ENCODE assay signal across 8 mouse cellular contexts in genomic region chr9:32697291-32698110, GRCm38 (mm10).
A peak's percentile ranks its signal among the peaks of the same experiment; 100 is the strongest.
DNase-seq lines count a peak whose midpoint lies in the region; ATAC-seq and TF ChIP-seq lines count a peak whose summit lies in the region.

No protein-coding gene starts in this region.

- H3K36me3 ChIP-seq in lung, embryonic 14.5 days (ENCODE audit: insufficient read depth), result no peaks in the 10 kb centered on the region
- H3K36me3 ChIP-seq in forebrain, embryonic 11.5 days (ENCODE audit: control insufficient read depth, insufficient read depth, low read length), result no peaks in the 10 kb centered on the region
- H3K36me3 ChIP-seq in limb, embryonic 12.5 days, result no peaks in the 10 kb centered on the region
- peaks cover 16% of the 10 kb centered on the region; the same call in 1 of the 2 replicates for H3K36me3 ChIP-seq in splenic B cell, adult 2 months (ENCODE audit: control insufficient read depth, insufficient read depth, low read length, poor library complexity, severe bottlenecking)

- H3K4me3 ChIP-seq in lung, embryonic 14.5 days (ENCODE audit: low read depth, low read length), result peak overlapping the region; percentile 67
- H3K4me3 ChIP-seq in forebrain, embryonic 11.5 days (ENCODE audit: low read depth, low read length), result 0 out of 2 replicates have a peak overlapping the region, but pooled peaks have one; percentile 40
- peak overlapping the region; percentile 68 for H3K4me3 ChIP-seq in limb, embryonic 12.5 days (replicated peaks)

- no peaks in the 10 kb centered on the region for H3K27me3 ChIP-seq in lung, embryonic 14.5 days (ENCODE audit: insufficient read depth, low read length)
- peaks cover 71% of the 10 kb centered on the region for H3K27me3 ChIP-seq in forebrain, embryonic 11.5 days (ENCODE audit: control insufficient read depth, insufficient read depth, low read length)
- no peaks in the 10 kb centered on the region for H3K27me3 ChIP-seq in limb, embryonic 12.5 days
- H3K27me3 ChIP-seq in splenic B cell, adult 2 months (ENCODE audit: control insufficient read depth, insufficient read depth, low read length, poor library complexity, severe bottlenecking), result no peaks in the 10 kb centered on the region

- peak overlapping the region; percentile 77 for H3K9ac ChIP-seq in lung, embryonic 14.5 days
- H3K9ac ChIP-seq in forebrain, embryonic 11.5 days (ENCODE audit: low read length), result no peak overlapping the region
- H3K9ac ChIP-seq in limb, embryonic 12.5 days (replicated peaks), result peak overlapping the region; percentile 80

- no peak for TF ChIP-seq CTCF in lung, embryonic 14.5 days (IDR thresholded peaks at IDR 0.05; ENCODE audit: low read depth)

- peak overlapping the region; percentile 85 for H3K4me2 ChIP-seq in lung, embryonic 14.5 days
- H3K4me2 ChIP-seq in forebrain, embryonic 11.5 days (ENCODE audit: low read depth, low read length, severe bottlenecking), result no peak overlapping the region
- H3K4me2 ChIP-seq in limb, embryonic 12.5 days, result peak overlapping the region; percentile 71

- no peak for ATAC-seq in lung, embryonic 14.5 days (ENCODE audit: insufficient read depth)
- ATAC-seq in forebrain, embryonic 11.5 days (replicated peaks; ENCODE audit: low FRiP score), result no peak
- ATAC-seq in limb, embryonic 12.5 days (ENCODE audit: insufficient number of reproducible peaks, insufficient read depth, low FRiP score, low TSS enrichment, low read depth), result no peak
- ATAC-seq in granulocyte monocyte progenitor cell, adult 5-6 weeks (replicated peaks; ENCODE audit: poor library complexity, severe bottlenecking), result no peak

- no peaks in the 10 kb centered on the region for H3K9me3 ChIP-seq in lung, embryonic 14.5 days (ENCODE audit: low read depth, low read length)
- no peaks in the 10 kb centered on the region for H3K9me3 ChIP-seq in forebrain, embryonic 11.5 days (ENCODE audit: control insufficient read depth, low read length)
- H3K9me3 ChIP-seq in limb, embryonic 12.5 days, result no peaks in the 10 kb centered on the region

- no peak for DNase-seq in lung, embryonic 14.5 days
- no peak for DNase-seq in lung, adult 18-20 months
- DNase-seq in forebrain, embryonic 11.5 days (ENCODE audit: low spot score), result no peak
- peak; percentile 46 for DNase-seq in splenic B cell, adult 2 months (ENCODE audit: low read depth, low spot score)
- no peak for DNase-seq in gastrocnemius, postnatal 4 days (ENCODE audit: low spot score in 2 of 2)
- DNase-seq in frontal cortex, postnatal 14 days (ENCODE audit: low spot score in 2 of 2), result no peak

- H3K4me1 ChIP-seq in lung, embryonic 14.5 days (ENCODE audit: insufficient read depth), result peaks cover 26% of the 10 kb centered on the region
- H3K4me1 ChIP-seq in forebrain, embryonic 11.5 days (replicated peaks; ENCODE audit: control insufficient read depth, insufficient read depth, low read length), result peaks cover 5% of the 10 kb centered on the region; the same call in 1 of the 2 replicates
- H3K4me1 ChIP-seq in limb, embryonic 12.5 days (replicated peaks), result peaks cover 46% of the 10 kb centered on the region

- peak overlapping the region; percentile 31; the same call in 1 of the 2 replicates for H3K27ac ChIP-seq in lung, embryonic 14.5 days (ENCODE audit: low read depth)
- no peak overlapping the region for H3K27ac ChIP-seq in forebrain, embryonic 11.5 days (ENCODE audit: low read depth, low read length)
- peak overlapping the region; percentile 90 for H3K27ac ChIP-seq in limb, embryonic 12.5 days

- WGBS in lung, embryonic 14.5 days, result 33% methylated on average over 9 of the region's 9 CpGs
- 68% methylated on average over 9 of the region's 9 CpGs for WGBS in forebrain, embryonic 11.5 days
- 47% methylated on average over 9 of the region's 9 CpGs for WGBS in limb, embryonic 12.5 days
